Mouse (Mus musculus) embryonic fibroblast, embryonic 13.5 days (primary cell): ENCODE data around the gene Bbc3. TPM values are rescaled to one million over a fixed set of nuclear protein-coding genes. Genes with fewer than 3 reads are reported as not detected.

Experiments used
- H3K27ac ChIP-seq: 2 replicates; pipeline ENCODE4 v1.5.1; 2012; ENCODE audit warnings: low read length, control low read depth, inconsistent platforms; ENCODE audit not compliant: insufficient read depth
- H3K4me1 ChIP-seq: 2 replicates; pipeline ENCODE4 v1.6.1; 2011; ENCODE audit warnings: low read length; ENCODE audit not compliant: control insufficient read depth, insufficient read depth
- H3K4me3 ChIP-seq: 2 replicates; pipeline ENCODE4 v1.5.1; 2011; ENCODE audit warnings: mild to moderate bottlenecking, control low read depth, low read length; ENCODE audit not compliant: insufficient read depth
- CTCF ChIP-seq: IDR thresholded peaks from 2 replicates; pipeline ENCODE4 v1.5.1; 2011; ENCODE audit warnings: mild to moderate bottlenecking, control low read depth, low read length, moderate library complexity, borderline replicate concordance; ENCODE audit not compliant: insufficient read depth
- POLR2A ChIP-seq: IDR thresholded peaks from 2 replicates; pipeline ENCODE4 v1.6.1; 2011; ENCODE audit warnings: low read depth, mild to moderate bottlenecking, control low read depth, low read length, moderate library complexity
- polyA plus RNA-seq: library from polyadenylated mRNA; stranded (reverse); fragments of >200 nt; gene quantifications from 2 replicates; pipeline ENCODE4 v1.2.4, GENCODE M21; 2011; ENCODE audit warnings: low read depth; ENCODE audit not compliant: missing spikeins, insufficient read length

Gene Bbc3
- polyA plus RNA-seq, 1 experiment, result 15.8 TPM

DNA sequence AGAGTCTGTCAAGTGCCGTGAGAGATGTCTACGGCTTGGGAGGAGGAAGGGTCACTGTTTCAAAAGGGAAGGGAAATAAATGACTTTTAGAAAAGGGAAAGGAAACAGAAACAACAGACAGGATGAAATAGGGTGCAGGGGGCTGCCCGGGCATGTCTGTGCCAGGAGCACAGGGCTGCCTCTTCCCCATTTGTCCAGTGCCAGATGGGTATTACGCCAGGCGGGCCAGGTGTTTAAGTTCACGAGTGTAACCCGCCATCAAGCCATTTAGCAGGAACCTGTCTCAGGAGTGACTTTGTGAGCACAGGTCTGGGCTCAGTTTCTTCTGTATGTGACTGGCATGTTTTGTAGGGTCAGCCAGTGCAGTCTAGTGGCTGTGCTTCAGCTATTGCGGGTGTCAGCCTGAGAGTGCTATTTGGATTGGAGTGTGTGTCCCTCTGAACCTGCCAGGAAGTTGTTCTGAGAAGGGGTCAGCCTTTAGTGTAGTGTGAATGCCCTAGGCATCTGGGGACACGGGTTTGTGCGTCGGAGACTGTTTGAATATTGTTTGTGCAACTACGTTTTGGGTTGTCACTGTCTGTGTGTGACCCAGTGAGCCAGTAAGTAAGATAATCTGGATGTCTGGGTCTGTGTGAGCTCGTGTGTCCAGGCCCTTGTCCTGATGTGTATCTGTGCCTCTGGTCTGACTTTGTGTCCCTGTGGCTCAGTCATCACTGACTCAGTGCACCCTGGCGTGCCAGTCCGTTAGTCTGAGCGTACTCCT lies 543 bp downstream of the Bbc3 start:
- peak overlapping the region; percentile 91 for H3K27ac ChIP-seq
- TF ChIP-seq CTCF (no peak), POLR2A (0 out of 2 replicates have a peak, but pooled peaks have one; percentile 93)
- no peak overlapping the region for H3K4me3 ChIP-seq
- peaks cover 9% of the 10 kb centered on the region for H3K4me1 ChIP-seq

DNA sequence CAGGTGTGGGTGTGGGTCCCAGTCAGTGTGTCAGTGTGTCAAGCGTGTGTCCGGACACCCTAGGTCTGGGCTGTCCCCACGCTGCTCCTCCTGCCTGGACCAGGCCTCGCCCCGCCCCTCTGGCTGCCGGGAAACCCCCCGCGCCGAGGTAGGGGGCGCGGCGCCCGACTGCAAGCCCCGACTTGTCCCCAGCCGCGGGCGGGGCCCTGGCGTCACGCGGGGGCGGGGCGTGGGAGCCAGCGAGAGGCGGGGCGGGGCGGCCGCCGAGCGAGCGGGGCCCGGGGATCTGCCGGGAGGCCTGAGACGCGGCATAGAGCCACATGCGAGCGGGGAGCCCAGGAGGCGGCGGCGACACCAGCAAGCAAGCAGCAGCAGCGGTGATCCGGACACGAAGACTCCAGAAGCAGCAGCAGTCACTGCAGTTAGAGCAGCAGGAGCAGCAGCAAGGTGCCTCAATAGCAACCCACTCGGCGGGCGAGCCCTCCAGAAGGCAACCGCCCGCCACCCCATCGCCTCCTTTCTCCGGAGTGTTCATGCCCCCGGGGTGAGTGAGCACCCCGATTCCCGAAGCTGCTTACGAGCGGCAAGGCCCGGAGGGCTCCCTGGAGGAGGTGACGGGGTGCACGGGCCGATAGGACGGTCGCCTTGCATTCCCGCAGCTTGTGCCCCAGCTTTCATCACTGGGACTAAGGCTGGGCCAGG lies 1.3 kb downstream of the Bbc3 start:
- H3K27ac ChIP-seq, result peak overlapping the region; percentile 91
- TF ChIP-seq POLR2A (peak; percentile 46), CTCF (no peak)
- peak overlapping the region; percentile 74 for H3K4me3 ChIP-seq
- peaks cover 13% of the 10 kb centered on the region for H3K4me1 ChIP-seq

DNA sequence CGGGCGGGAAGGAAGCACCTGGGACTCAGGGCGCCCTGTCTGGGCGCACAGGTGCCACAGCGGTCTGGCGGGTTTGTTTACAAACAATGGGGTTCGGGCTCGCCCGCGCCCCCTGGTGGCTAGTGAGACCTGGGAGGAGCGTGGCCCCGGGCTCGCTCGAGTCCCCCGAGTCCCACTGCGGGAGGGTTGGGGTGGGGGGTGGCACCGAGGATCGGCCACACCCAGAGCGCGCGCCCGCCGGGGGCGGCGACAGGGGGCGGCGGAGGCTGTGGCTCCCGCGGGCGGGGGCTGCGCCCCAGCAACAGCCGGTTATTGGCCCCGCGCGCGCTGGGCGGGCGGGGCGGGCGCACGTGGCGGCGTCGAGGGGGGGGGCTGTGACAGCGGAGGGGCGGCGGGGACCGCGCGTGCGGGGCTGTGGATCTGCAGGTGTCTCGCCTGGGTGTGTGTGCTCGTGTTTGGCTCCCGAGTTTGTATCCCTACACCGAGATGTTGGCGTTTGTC lies 1.9 kb downstream of the Bbc3 start:
- peak overlapping the region; percentile 74 for H3K4me3 ChIP-seq
- H3K27ac ChIP-seq, result peak overlapping the region; percentile 98
- H3K4me1 ChIP-seq, result peaks cover 13% of the 10 kb centered on the region
- TF ChIP-seq CTCF, result no peak
- TF ChIP-seq POLR2A, result no peak; the same call in 1 of the 2 replicates

DNA sequence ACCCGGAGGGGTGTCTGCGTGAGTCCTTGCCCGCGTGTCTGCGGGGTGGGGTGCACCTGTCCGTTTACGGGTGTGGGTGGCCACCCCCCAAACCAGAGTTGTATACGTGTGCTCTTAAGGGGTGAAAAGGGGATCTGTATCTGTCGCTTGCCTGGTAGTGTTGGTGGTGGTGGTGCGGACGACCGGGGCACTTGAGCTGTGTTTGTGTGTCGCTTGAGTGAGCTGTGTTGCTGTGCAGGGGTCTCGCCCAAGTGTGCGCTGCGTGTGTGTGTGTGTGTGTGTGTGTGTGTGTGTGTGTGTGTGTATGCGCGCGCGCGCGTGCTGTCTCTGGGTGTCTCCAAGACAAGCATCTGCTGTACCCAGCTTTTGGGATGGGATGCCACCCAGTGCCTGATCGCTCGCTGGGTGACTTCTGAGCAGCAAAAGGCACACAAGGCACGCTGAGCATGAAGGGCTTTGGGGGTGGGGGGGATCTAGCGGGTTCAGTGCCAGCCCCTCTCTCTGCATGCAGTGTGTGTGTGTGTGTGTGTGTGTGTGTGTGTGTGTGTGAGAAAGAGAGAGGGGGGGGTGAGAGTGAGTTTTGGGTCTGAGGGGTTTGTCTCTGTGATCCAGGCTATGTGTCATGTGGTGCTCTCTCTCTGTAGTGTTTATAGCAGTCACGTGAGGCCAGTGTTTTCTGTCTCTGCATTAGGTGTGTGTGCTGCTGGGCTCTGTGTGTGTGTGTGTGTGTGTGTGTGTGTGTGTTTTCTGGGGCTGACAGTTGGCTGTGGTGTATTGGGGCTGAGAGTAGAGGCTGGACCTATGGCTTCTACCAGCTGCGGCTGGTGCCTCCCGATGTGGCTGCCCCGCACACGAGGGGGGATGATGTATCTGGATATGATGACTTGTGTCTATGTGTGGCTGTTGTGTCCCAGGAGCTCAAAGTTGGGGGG lies 2.6 kb downstream of the Bbc3 start:
- TF ChIP-seq CTCF, result no peak
- TF ChIP-seq POLR2A, result peak; percentile 26
- Histone ChIP-seq H3K4me3 (peak overlapping the region; percentile 74), H3K27ac (peak overlapping the region; percentile 98), H3K4me1 (peaks cover 13% of the 10 kb centered on the region)

DNA sequence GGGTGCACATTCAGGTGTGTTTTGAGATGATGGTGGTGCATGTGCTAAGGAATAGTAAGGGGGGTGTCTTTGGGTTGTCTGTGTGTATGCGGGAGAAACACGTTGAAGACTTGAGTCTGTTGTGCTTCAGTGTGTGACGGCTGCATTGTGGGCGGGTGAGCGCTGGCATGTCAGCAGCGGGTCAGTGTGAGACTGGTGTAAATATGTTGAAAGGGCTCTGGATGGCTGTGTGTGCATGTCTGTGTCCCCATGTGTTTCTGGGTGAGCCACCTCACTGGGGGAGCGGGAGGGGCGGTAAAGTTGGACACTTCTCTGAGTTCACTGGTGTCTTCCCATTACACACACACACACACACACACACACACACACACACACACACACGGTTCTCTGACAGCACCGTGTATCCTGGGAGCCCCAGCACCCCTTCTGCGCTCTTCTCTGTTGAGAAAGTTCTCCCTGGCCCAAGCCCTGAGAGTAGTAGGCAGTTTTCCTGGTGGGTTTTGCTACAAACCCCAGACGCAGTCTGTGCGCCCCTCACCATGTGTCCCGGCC lies 3.3 kb downstream of the Bbc3 start:
- TF ChIP-seq POLR2A (peak; percentile 47), CTCF (no peak)
- peak overlapping the region; percentile 98 for H3K27ac ChIP-seq
- peak overlapping the region; percentile 74 for H3K4me3 ChIP-seq
- H3K4me1 ChIP-seq, result peaks cover 13% of the 10 kb centered on the region

DNA sequence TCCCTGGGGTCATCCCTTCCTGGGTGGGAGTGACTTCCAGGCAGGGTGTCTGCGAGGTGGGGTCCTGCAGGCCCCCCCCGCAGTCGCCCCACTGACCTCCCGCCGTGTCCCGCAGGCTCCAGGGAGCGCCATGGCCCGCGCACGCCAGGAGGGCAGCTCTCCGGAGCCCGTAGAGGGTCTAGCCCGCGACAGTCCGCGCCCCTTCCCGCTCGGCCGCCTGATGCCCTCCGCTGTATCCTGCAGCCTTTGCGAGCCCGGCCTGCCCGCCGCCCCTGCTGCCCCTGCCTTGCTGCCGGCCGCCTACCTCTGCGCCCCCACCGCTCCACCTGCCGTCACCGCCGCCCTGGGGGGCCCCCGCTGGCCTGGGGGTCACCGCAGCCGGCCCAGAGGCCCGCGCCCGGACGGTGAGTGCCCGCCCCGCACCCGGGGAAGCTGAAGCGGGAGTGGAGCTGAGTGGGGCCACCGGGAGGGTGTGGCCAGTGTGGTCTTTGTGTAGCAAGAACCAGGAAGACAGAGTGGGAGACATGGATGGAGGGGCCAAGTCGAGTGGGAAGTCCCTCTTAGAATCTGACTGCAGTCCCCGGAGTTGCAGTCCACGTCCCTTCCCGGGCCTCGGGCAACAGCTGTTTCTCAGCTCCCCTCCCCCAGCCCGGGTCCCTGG lies 3.9 kb downstream of the Bbc3 start:
- no peak for TF ChIP-seq CTCF
- no peak; the same call in 1 of the 2 replicates for TF ChIP-seq POLR2A
- Histone ChIP-seq H3K27ac (peak overlapping the region; percentile 98), H3K4me3 (peak overlapping the region; percentile 74), H3K4me1 (peaks cover 13% of the 10 kb centered on the region)

DNA sequence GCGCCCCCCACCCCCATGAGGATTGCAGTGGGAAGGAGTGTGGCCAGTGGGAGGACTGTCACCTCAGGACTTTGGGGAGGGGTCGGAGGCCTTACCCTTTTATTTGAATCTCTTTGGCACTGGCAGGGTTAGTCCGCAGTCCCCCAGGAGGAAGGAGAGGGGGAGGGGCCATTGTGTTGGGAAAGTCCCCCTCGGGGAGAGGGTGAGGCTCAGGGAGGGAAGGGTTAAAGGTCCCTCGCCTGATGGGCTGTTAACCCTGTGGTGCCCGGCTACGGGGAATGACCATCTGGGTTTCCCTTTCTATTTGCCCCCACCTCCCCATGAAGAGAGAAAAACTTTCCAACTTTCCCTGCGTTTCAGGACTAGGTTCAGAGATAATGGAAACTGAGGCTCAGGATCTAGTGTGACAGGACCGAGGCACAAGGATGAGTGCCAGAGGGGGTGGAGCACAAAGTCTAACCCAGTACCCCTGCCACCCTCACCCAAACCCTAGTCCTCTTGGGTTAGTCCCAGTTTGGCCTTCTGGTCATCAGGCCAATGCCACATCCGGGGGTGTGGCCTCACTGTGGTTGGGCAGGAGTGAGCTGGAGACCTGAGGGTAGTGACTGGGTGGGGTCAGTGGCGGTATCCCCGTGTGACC lies 4.6 kb downstream of the Bbc3 start:
- TF ChIP-seq CTCF, result no peak
- peak; percentile 67 for TF ChIP-seq POLR2A
- Histone ChIP-seq H3K27ac (peak overlapping the region; percentile 98), H3K4me3 (peak overlapping the region; percentile 74), H3K4me1 (peaks cover 13% of the 10 kb centered on the region)

DNA sequence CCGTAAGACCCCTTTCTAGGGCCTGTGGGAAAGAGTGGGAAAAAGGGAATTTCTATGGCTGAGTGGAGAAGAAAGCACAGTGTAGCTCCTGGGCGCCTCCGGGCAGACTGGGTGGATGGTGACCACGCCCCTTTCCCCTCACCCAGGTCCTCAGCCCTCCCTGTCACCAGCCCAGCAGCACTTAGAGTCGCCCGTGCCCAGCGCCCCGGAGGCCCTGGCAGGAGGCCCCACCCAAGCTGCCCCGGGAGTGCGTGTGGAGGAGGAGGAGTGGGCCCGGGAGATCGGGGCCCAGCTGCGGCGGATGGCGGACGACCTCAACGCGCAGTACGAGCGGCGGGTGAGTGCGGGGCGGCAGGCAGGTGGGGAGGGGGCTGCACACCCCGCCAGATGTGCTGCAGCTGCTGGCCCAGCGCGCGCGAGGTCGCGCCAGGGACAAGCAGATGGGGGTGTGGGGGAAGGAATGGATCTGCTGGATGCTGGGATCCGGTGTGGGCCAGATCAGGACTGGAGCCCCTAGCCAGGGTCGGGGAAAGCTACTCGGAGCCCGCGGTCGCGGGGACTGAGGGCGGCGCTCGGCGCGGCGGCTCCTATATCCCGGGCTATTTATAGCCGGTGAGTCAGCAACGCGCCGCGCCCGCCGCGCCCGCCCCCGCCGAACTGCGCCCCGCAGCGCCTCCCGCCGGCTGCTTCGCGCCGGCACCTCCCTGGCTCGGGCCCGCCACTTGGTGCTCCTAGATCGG lies 5.5 kb downstream of the Bbc3 start:
- TF ChIP-seq POLR2A (peak; percentile 94), CTCF (no peak)
- H3K4me3 ChIP-seq, result peak overlapping the region; percentile 74
- H3K4me1 ChIP-seq, result peaks cover 8% of the 10 kb centered on the region
- H3K27ac ChIP-seq, result peak overlapping the region; percentile 98
